ENCODE assay signal across 15 mouse cellular contexts in genomic region chr10:117627949-117628348, GRCm38 (mm10). TPM values are rescaled to one million over a fixed set of nuclear protein-coding genes. Genes with fewer than 3 reads are reported as not detected.
DNase-seq lines count a peak whose midpoint lies in the region; ATAC-seq and TF ChIP-seq lines count a peak whose summit lies in the region.
"Had no signal": no experiment of that assay in that cellular context is flagged by ENCODE, and none has a peak within 500 bp of the region (broad histone marks: within the 10 kb centered on the region; RNA-seq: fewer than 3 reads in every experiment).

No protein-coding gene starts in this region.

- no peak overlapping the region for H3K4me3 ChIP-seq in forebrain, embryonic 12.5 days (replicated peaks)
- no peak overlapping the region for H3K4me3 ChIP-seq in forebrain, embryonic 15.5 days
- no peak overlapping the region for H3K4me3 ChIP-seq in liver, embryonic 13.5 days (replicated peaks)
- H3K4me3 ChIP-seq in liver, embryonic 11.5 days (ENCODE audit: low read depth, low read length), result no peak overlapping the region
- no peak overlapping the region for H3K4me3 ChIP-seq in stomach, embryonic 16.5 days (replicated peaks; ENCODE audit: low read length)
- H3K4me3 ChIP-seq in stomach, postnatal 0 days (ENCODE audit: low read depth, low read length), result no peak overlapping the region
- no peak overlapping the region for H3K4me3 ChIP-seq in left cerebral cortex, adult 2 months

- H3K27ac ChIP-seq in forebrain, embryonic 12.5 days, result no peak overlapping the region
- no peak overlapping the region for H3K27ac ChIP-seq in forebrain, embryonic 15.5 days (replicated peaks)
- no peak overlapping the region for H3K27ac ChIP-seq in liver, embryonic 13.5 days
- no peak overlapping the region for H3K27ac ChIP-seq in liver, embryonic 11.5 days (ENCODE audit: low read depth, low read length)
- no peak overlapping the region for H3K27ac ChIP-seq in stomach, embryonic 16.5 days (ENCODE audit: low read length)
- no peak overlapping the region for H3K27ac ChIP-seq in stomach, postnatal 0 days (replicated peaks)
- no peak overlapping the region for H3K27ac ChIP-seq in left cerebral cortex, adult 2 months
- H3K27ac ChIP-seq: hindbrain, postnatal 0 days; midbrain, embryonic 12.5 days had no signal

- no peaks in the 10 kb centered on the region for H3K9me3 ChIP-seq in forebrain, embryonic 12.5 days
- H3K9me3 ChIP-seq in forebrain, embryonic 15.5 days, result no peaks in the 10 kb centered on the region
- H3K9me3 ChIP-seq in liver, embryonic 13.5 days (replicated peaks), result no peaks in the 10 kb centered on the region
- no peaks in the 10 kb centered on the region for H3K9me3 ChIP-seq in liver, embryonic 11.5 days (ENCODE audit: control insufficient read depth, low read length)
- H3K9me3 ChIP-seq in stomach, embryonic 16.5 days (replicated peaks; ENCODE audit: control insufficient read depth, low read length), result no peaks in the 10 kb centered on the region
- H3K9me3 ChIP-seq in stomach, postnatal 0 days (ENCODE audit: control insufficient read depth, low read length), result no peaks in the 10 kb centered on the region
- H3K9me3 ChIP-seq: midbrain, embryonic 12.5 days had no signal

- intact Hi-C loops in left cerebral cortex, adult 2 months (cut with DNase I), result no loop called here

- H3K36me3 ChIP-seq in forebrain, embryonic 12.5 days (replicated peaks), result no peaks in the 10 kb centered on the region
- H3K36me3 ChIP-seq in forebrain, embryonic 15.5 days, result no peaks in the 10 kb centered on the region
- no peaks in the 10 kb centered on the region for H3K36me3 ChIP-seq in liver, embryonic 13.5 days
- H3K36me3 ChIP-seq in liver, embryonic 11.5 days (ENCODE audit: control insufficient read depth, insufficient read depth, low read length), result no peaks in the 10 kb centered on the region
- no peaks in the 10 kb centered on the region for H3K36me3 ChIP-seq in stomach, embryonic 16.5 days (ENCODE audit: control insufficient read depth, insufficient read depth, low read length)
- no peaks in the 10 kb centered on the region for H3K36me3 ChIP-seq in stomach, postnatal 0 days (ENCODE audit: control insufficient read depth, insufficient read depth, low read length)
- H3K36me3 ChIP-seq: midbrain, embryonic 12.5 days had no signal

- no peak overlapping the region for H3K9ac ChIP-seq in forebrain, embryonic 12.5 days
- no peak overlapping the region for H3K9ac ChIP-seq in forebrain, embryonic 15.5 days (replicated peaks)
- no peak overlapping the region for H3K9ac ChIP-seq in liver, embryonic 13.5 days
- H3K9ac ChIP-seq in liver, embryonic 11.5 days (ENCODE audit: low read depth, low read length), result no peak overlapping the region
- H3K9ac ChIP-seq in stomach, embryonic 16.5 days (ENCODE audit: low read length), result no peak overlapping the region
- H3K9ac ChIP-seq in stomach, postnatal 0 days (ENCODE audit: low read length), result no peak overlapping the region
- H3K9ac ChIP-seq: midbrain, embryonic 12.5 days had no signal

- ATAC-seq in forebrain, embryonic 12.5 days (ENCODE audit: low FRiP score), result no peak
- ATAC-seq in forebrain, embryonic 15.5 days (replicated peaks), result no peak
- no peak for ATAC-seq in liver, embryonic 13.5 days (ENCODE audit: low read depth)
- ATAC-seq in liver, embryonic 11.5 days (replicated peaks; ENCODE audit: low FRiP score), result no peak
- no peak for ATAC-seq in stomach, embryonic 16.5 days (ENCODE audit: insufficient read depth, low FRiP score)
- no peak for ATAC-seq in stomach, postnatal 0 days (ENCODE audit: low FRiP score, low TSS enrichment)
- ATAC-seq: hindbrain, postnatal 0 days had no signal

- peaks cover 52% of the 10 kb centered on the region for H3K27me3 ChIP-seq in forebrain, embryonic 12.5 days
- H3K27me3 ChIP-seq in forebrain, embryonic 15.5 days, result peaks cover 53% of the 10 kb centered on the region
- H3K27me3 ChIP-seq in liver, embryonic 13.5 days, result peaks cover 52% of the 10 kb centered on the region
- H3K27me3 ChIP-seq in liver, embryonic 11.5 days (replicated peaks; ENCODE audit: control insufficient read depth, insufficient read depth, low read length), result peaks cover 49% of the 10 kb centered on the region
- H3K27me3 ChIP-seq in stomach, embryonic 16.5 days (ENCODE audit: control insufficient read depth, insufficient read depth, low read length), result peaks cover 14% of the 10 kb centered on the region; the same call in 1 of the 2 replicates
- H3K27me3 ChIP-seq in stomach, postnatal 0 days (ENCODE audit: control insufficient read depth, insufficient read depth, low read length), result no peaks in the 10 kb centered on the region

- DNase-seq in liver, embryonic 13.5 days, result no peak
- no peak for DNase-seq in liver, embryonic 11.5 days (ENCODE audit: low spot score)
- DNase-seq in stomach, postnatal 0 days (ENCODE audit: low spot score), result no peak
- no peak for DNase-seq in left cerebral cortex, adult 2 months (ENCODE audit: extremely low spot score in 1 of 2, low spot score in 2 of 2)
- no peak for DNase-seq in urinary bladder, adult 2 months (ENCODE audit: low spot score)
- DNase-seq: cerebellum, postnatal 10 days; embryo, embryonic 11 days; heart, postnatal 36 days; kidney, postnatal 10 days; right cerebral cortex, postnatal 25 days had no signal

- TF ChIP-seq CTCF in stomach, postnatal 0 days (IDR thresholded peaks at IDR 0.05; ENCODE audit: low read depth), result no peak
- TF ChIP-seq CTCF in left cerebral cortex, adult 2 months (IDR thresholded peaks at IDR 0.05), result no peak

- WGBS in forebrain, embryonic 12.5 days, result 51% methylated on average over 6 of the region's 6 CpGs
- 37% methylated on average over 6 of the region's 6 CpGs for WGBS in forebrain, embryonic 15.5 days
- 37% methylated on average over 6 of the region's 6 CpGs for WGBS in liver, embryonic 13.5 days (ENCODE audit: insufficient replicate concordance)
- 41% methylated on average over 6 of the region's 6 CpGs for WGBS in liver, embryonic 11.5 days
- WGBS in stomach, embryonic 16.5 days, result 53% methylated on average over 6 of the region's 6 CpGs
- WGBS in stomach, postnatal 0 days, result 47% methylated on average over 6 of the region's 6 CpGs

- H3K4me1 ChIP-seq in forebrain, embryonic 12.5 days, result peaks cover 17% of the 10 kb centered on the region
- H3K4me1 ChIP-seq in forebrain, embryonic 15.5 days, result peaks cover 18% of the 10 kb centered on the region
- H3K4me1 ChIP-seq in liver, embryonic 13.5 days (replicated peaks), result peaks cover 9% of the 10 kb centered on the region
- 0 out of 2 replicates have a peak, but pooled peaks cover 6% of the 10 kb centered on the region for H3K4me1 ChIP-seq in liver, embryonic 11.5 days (replicated peaks; ENCODE audit: control insufficient read depth, insufficient read depth, low read length)
- peaks cover 13% of the 10 kb centered on the region for H3K4me1 ChIP-seq in stomach, embryonic 16.5 days (ENCODE audit: control insufficient read depth, insufficient read depth, low read length)
- peaks cover 2% of the 10 kb centered on the region; the same call in 1 of the 2 replicates for H3K4me1 ChIP-seq in stomach, postnatal 0 days (replicated peaks; ENCODE audit: control insufficient read depth, insufficient read depth)

- H3K4me2 ChIP-seq in forebrain, embryonic 12.5 days, result 0 out of 2 replicates have a peak overlapping the region, but pooled peaks have one; percentile 93
- H3K4me2 ChIP-seq in forebrain, embryonic 15.5 days (replicated peaks), result no peak overlapping the region
- peak overlapping the region; percentile 69; the same call in 1 of the 2 replicates for H3K4me2 ChIP-seq in liver, embryonic 13.5 days
- H3K4me2 ChIP-seq in liver, embryonic 11.5 days, result no peak overlapping the region
- peak overlapping the region; percentile 96; the same call in 1 of the 2 replicates for H3K4me2 ChIP-seq in stomach, embryonic 16.5 days (ENCODE audit: low read depth, low read length)
- no peak overlapping the region for H3K4me2 ChIP-seq in stomach, postnatal 0 days (replicated peaks; ENCODE audit: low read depth)

- TF ChIP-seq EP300 in stomach, postnatal 0 days (optimal IDR thresholded peaks at IDR 0.05), result no peak

RNA-seq across cellular contexts. Expression of gene Cpm, which starts 1.4 kb away (rescaled TPM):
- 5.2 and 6.5 TPM in 2 replicates for polyA plus RNA-seq in forebrain, embryonic 12.5 days (2016; fragmentation: Nextera tagmentation; extraction: Ambion mirVana)
- 4.0 and 4.5 TPM in 2 replicates for polyA plus RNA-seq in forebrain, embryonic 15.5 days (2015; fragmentation: Nextera tagmentation; extraction: Ambion mirVana)
- polyA plus RNA-seq in liver, embryonic 13.5 days (2015; fragmentation: Nextera tagmentation; extraction: Ambion mirVana), result 19.3 and 27.8 TPM in 2 replicates
- polyA plus RNA-seq in liver, embryonic 11.5 days (2014; fragmentation: Nextera tagmentation; extraction: Ambion mirVana), result 55.7 and 55.9 TPM in 2 replicates
- polyA plus RNA-seq in stomach, embryonic 16.5 days (2015; fragmentation: Nextera tagmentation; extraction: Ambion mirVana), result 74.0 and 88.1 TPM in 2 replicates
- 22.9 and 26.6 TPM in 2 replicates for polyA plus RNA-seq in stomach, postnatal 0 days (2015; fragmentation: Nextera tagmentation; extraction: Ambion mirVana)
- total RNA-seq in left cerebral cortex, adult 2 months (2021), result 1 to 10 TPM; 5.2 to 5.3 TPM
- polyA plus RNA-seq in urinary bladder, adult 2 months (2012; rRNA removed), result 3.8 and 4.1 TPM in 2 replicates

Comparison
In these comparisons a context has a peak if more than half of its experiments do, and no peak if none do; other contexts are left out.
1. H3K4me2 ChIP-seq: peak in forebrain, embryonic 12.5 days (single experiment), liver, embryonic 13.5 days (single experiment) and stomach, embryonic 16.5 days (single experiment); none in forebrain, embryonic 15.5 days (single experiment), liver, embryonic 11.5 days (single experiment) and stomach, postnatal 0 days (single experiment).